Mouse (Mus musculus) intestine, embryonic 14.5 days (tissue): Measurements from ENCODE around the gene 5730409E04Rik. TPM values are rescaled to one million over a fixed set of nuclear protein-coding genes. Genes with fewer than 3 reads are reported as not detected.

Experiments used
- ATAC-seq: fragments of 200-750 bp; cut with Nextera tagmentation; replicated peaks from 2 replicates; pipeline ENCODE4 v1.8.0; 2017; ENCODE audit warnings: low read depth, moderate number of reproducible peaks, moderate TSS enrichment, moderate library complexity; ENCODE audit not compliant: low FRiP score, low TSS enrichment
- DNase-seq: peaks from one replicate; pipeline ENCODE4 v3.0.0-alpha.2; 2018; ENCODE audit warnings: low spot score
- H3K27ac ChIP-seq: fragments of 300-500 bp; sonication (generic); 2 replicates; pipeline ENCODE4 v1.5.1; 2014; ENCODE audit warnings: low read depth, mild to moderate bottlenecking, control low read depth
- H3K27me3 ChIP-seq: fragments of 300-500 bp; sonication (generic); replicated peaks from 2 replicates; pipeline ENCODE4 v1.6.1; 2014; ENCODE audit warnings: low read length, control low read depth; ENCODE audit not compliant: control insufficient read depth, insufficient read depth
- H3K36me3 ChIP-seq: fragments of 300-500 bp; sonication (generic); 2 replicates; pipeline ENCODE4 v1.6.1; 2014; ENCODE audit warnings: low read length, control low read depth; ENCODE audit not compliant: control insufficient read depth, insufficient read depth
- H3K4me1 ChIP-seq: fragments of 300-500 bp; sonication (generic); replicated peaks from 2 replicates; pipeline ENCODE4 v1.6.1; 2014; ENCODE audit warnings: low read length, control low read depth, mixed read lengths; ENCODE audit not compliant: control insufficient read depth, insufficient read depth
- H3K4me2 ChIP-seq: fragments of 300-500 bp; sonication (generic); 2 replicates; pipeline ENCODE4 v1.6.1; 2014; ENCODE audit warnings: low read length
- H3K4me3 ChIP-seq: fragments of 300-500 bp; sonication (generic); 2 replicates; pipeline ENCODE4 v1.5.1; 2014; ENCODE audit warnings: low read depth, low read length, control low read depth, mixed read lengths
- H3K9ac ChIP-seq: fragments of 300-500 bp; sonication (generic); 2 replicates; pipeline ENCODE4 v1.6.1; 2014; ENCODE audit warnings: mild to moderate bottlenecking, low read length
- H3K9me3 ChIP-seq: fragments of 300-500 bp; sonication (generic); 2 replicates; pipeline ENCODE4 v1.6.1; 2016; ENCODE audit warnings: low read length, control low read depth; ENCODE audit not compliant: control insufficient read depth
- WGBS: fragments of 180-500 bp; shearing (Covaris S2); extraction: QIAGEN DNeasy Blood & Tissue Kit; methylation state at CpG from one replicate; pipeline ENCODE4 v1.1.7; 2014; 5-methylcytosine and 5-hydroxymethylcytosine counted together
- polyA plus RNA-seq: library from polyadenylated mRNA; unstranded; fragments of >200 nt; fragmentation: Nextera tagmentation; extraction: Ambion mirVana; gene quantifications from 2 replicates; pipeline ENCODE4 v1.2.1, GENCODE M21; 2014

Gene 5730409E04Rik
- polyA plus RNA-seq, 1 experiment from 2014 or later = 2.6 TPM

- peak overlapping the region; percentile 61 for H3K4me2 ChIP-seq
- no peaks in the 10 kb centered on the region for H3K36me3 ChIP-seq
- no peak overlapping the region for H3K9ac ChIP-seq
- no peaks in the 10 kb centered on the region for H3K9me3 ChIP-seq
- WGBS = 24% methylated on average over 13 of the region's 13 CpGs
- ATAC-seq (no peak), DNase-seq (no peak)
- H3K27me3 ChIP-seq = peaks cover 17% of the 10 kb centered on the region
- H3K4me3 ChIP-seq = peak overlapping the region; percentile 32
- no peak overlapping the region for H3K27ac ChIP-seq
- peaks cover 6% of the 10 kb centered on the region; the same call in 1 of the 2 replicates for H3K4me1 ChIP-seq
Measured at GRCm38 (mm10) chr4:126620349-126620874, 10.8 kb downstream of the 5730409E04Rik start.

DNA sequence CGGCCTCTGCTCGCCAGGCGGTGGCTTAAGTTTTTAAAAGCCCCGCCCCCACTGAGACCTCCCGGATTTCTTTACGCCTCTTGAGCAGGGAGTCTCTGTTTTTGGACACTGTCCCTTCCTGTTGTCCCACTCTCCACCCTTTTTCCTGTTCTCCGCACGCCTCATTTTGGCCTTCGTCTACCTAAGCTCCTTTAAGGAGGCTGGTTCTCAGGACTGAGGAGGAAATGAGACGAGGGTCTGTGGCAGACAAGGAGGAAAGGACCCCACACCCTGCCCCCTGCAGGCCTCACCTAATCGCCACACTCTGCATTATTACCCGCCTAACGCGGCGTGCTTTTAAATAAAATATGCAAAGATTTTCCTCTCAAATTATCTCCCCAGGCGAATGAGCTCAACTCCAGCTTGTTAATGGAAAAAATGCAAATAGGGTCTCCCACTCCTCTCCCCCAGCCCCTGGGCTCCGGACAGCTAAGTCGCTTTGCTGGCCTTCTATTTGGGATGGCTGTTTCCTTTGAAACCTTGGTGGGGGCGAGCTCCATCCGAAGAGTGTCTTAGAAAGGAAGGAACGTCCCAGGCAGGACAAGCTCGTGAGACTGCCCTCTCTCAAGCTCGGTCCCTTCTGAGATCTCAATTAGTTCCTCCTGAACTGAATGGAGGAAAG lies 17.5 kb downstream of the 5730409E04Rik start:
- no peak overlapping the region for H3K27ac ChIP-seq
- 5% methylated on average over 23 of the region's 23 CpGs for WGBS
- DNase-seq (peak; percentile 58), ATAC-seq (no peak)
- no peaks in the 10 kb centered on the region for H3K36me3 ChIP-seq
- H3K9ac ChIP-seq = 0 out of 2 replicates have a peak overlapping the region, but pooled peaks have one; percentile 16
- 0 out of 2 replicates have a peak, but pooled peaks cover 4% of the 10 kb centered on the region for H3K4me1 ChIP-seq
- peak overlapping the region; percentile 1; the same call in 1 of the 2 replicates for H3K4me3 ChIP-seq
- H3K9me3 ChIP-seq = no peaks in the 10 kb centered on the region
- H3K4me2 ChIP-seq = peak overlapping the region; percentile 51
- no peaks in the 10 kb centered on the region for H3K27me3 ChIP-seq

DNA sequence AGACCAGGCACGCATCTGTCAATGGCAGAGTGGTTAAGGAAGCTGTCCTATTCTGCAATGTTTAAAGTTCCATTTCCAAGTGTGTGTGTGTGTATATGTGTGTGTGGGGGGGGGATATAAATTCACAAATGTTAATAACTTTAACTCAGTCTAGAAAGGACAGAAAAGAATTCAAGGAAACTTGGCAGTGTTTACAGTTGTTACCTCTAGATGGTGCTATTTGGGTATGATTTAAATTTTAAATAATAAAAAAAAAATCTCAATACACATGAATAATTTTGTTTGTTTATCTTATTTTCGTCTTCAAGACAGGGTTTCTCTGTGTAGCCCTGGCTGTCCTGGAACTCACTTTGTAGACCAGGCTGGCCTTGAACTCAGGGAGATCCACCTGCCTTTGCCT lies 22.3 kb downstream of the 5730409E04Rik start:
- H3K9me3 ChIP-seq = no peaks in the 10 kb centered on the region
- H3K9ac ChIP-seq = no peak overlapping the region
- no peak for ATAC-seq
- H3K4me2 ChIP-seq = no peak overlapping the region
- 0 out of 2 replicates have a peak, but pooled peaks cover 4% of the 10 kb centered on the region for H3K4me1 ChIP-seq
- no peak overlapping the region for H3K4me3 ChIP-seq
- H3K27ac ChIP-seq = no peak overlapping the region
- H3K27me3 ChIP-seq = 0 out of 2 replicates have a peak, but pooled peaks cover 3% of the 10 kb centered on the region
- no peak for DNase-seq
- WGBS = 41% methylated on average over 2 of the region's 2 CpGs
- no peaks in the 10 kb centered on the region for H3K36me3 ChIP-seq

GRCm38 (mm10) chr4:126632668-126633067 lies 23.1 kb downstream of the 5730409E04Rik start:
- Histone ChIP-seq H3K27ac (no peak overlapping the region), H3K4me2 (no peak overlapping the region), H3K9me3 (no peaks in the 10 kb centered on the region), H3K9ac (no peak overlapping the region), H3K4me1 (no peaks in the 10 kb centered on the region), H3K27me3 (0 out of 2 replicates have a peak, but pooled peaks cover 3% of the 10 kb centered on the region), H3K36me3 (no peaks in the 10 kb centered on the region), H3K4me3 (no peak overlapping the region)
- no peak for DNase-seq
- ATAC-seq = no peak
- 69% methylated on average over 3 of the region's 3 CpGs for WGBS

DNA sequence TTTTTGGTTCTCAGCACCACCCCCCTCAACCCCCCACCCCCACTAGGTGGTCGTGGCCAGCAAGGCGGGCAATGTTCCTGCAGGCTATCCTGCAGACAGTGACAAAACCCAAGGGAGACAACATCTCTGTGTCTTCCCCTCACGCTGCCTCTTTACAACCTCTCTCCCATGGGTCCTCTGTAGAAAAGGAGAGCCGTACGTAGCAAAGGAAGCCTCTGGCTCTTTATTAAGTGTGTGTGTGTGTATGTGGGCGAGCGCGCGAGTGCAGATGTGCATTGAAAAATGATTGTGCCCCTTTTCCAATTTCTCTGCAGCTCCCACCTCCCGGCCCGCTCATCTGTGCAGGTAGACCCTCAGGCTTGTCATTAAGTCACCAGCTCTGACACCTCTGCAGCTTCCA lies 26.7 kb downstream of the 5730409E04Rik start:
- Histone ChIP-seq H3K9ac (no peak overlapping the region), H3K4me1 (no peaks in the 10 kb centered on the region), H3K27ac (no peak overlapping the region), H3K36me3 (no peaks in the 10 kb centered on the region), H3K27me3 (0 out of 2 replicates have a peak, but pooled peaks cover 3% of the 10 kb centered on the region), H3K4me2 (no peak overlapping the region), H3K9me3 (no peaks in the 10 kb centered on the region), H3K4me3 (no peak overlapping the region)
- DNase-seq = no peak
- no peak for ATAC-seq
- 26% methylated on average over 11 of the region's 11 CpGs for WGBS

DNA sequence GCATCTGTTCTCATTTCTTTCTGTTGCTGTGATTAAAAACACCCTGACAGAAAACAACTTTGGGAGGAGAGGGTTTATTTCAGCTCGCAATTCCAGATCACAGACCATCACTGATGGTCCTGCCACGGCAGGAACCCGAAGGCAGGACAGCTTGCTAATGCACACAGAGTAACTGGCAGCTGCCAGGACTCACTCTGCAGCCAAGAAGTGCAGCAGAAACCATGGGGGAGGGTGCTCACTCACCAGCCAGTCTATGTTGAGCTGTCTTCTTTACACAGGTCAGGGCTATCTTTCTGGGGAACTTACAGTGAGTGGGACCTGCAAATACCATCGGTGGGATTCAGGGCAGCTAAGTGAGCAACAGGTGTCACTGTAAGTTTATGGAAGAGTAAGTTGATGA lies 27.8 kb downstream of the 5730409E04Rik start:
- Histone ChIP-seq H3K9ac (no peak overlapping the region), H3K27me3 (0 out of 2 replicates have a peak, but pooled peaks cover 3% of the 10 kb centered on the region), H3K4me2 (no peak overlapping the region), H3K9me3 (no peaks in the 10 kb centered on the region), H3K27ac (no peak overlapping the region), H3K4me3 (no peak overlapping the region), H3K36me3 (no peaks in the 10 kb centered on the region), H3K4me1 (no peaks in the 10 kb centered on the region)
- 66% methylated on average over 4 of the region's 4 CpGs for WGBS
- DNase-seq (no peak), ATAC-seq (no peak)

GRCm38 (mm10) chr4:126639339-126639738 lies 29.7 kb downstream of the 5730409E04Rik start:
- Histone ChIP-seq H3K9ac (no peak overlapping the region), H3K9me3 (no peaks in the 10 kb centered on the region), H3K4me1 (no peaks in the 10 kb centered on the region), H3K27ac (no peak overlapping the region), H3K4me2 (no peak overlapping the region), H3K27me3 (0 out of 2 replicates have a peak, but pooled peaks cover 3% of the 10 kb centered on the region), H3K36me3 (no peaks in the 10 kb centered on the region), H3K4me3 (no peak overlapping the region)
- DNase-seq (no peak), ATAC-seq (no peak)
- WGBS = 62% methylated on average over 7 of the region's 7 CpGs

GRCm38 (mm10) chr4:126641901-126642300 lies 32.3 kb downstream of the 5730409E04Rik start:
- no peak for DNase-seq
- H3K36me3 ChIP-seq = no peaks in the 10 kb centered on the region
- 33% methylated on average over 9 of the region's 9 CpGs for WGBS
- no peak overlapping the region for H3K9ac ChIP-seq
- no peak overlapping the region for H3K4me3 ChIP-seq
- ATAC-seq = no peak
- no peaks in the 10 kb centered on the region for H3K27me3 ChIP-seq
- H3K9me3 ChIP-seq = no peaks in the 10 kb centered on the region
- no peaks in the 10 kb centered on the region for H3K4me1 ChIP-seq
- H3K4me2 ChIP-seq = no peak overlapping the region
- H3K27ac ChIP-seq = no peak overlapping the region

- no peak overlapping the region for H3K9ac ChIP-seq
- no peaks in the 10 kb centered on the region for H3K9me3 ChIP-seq
- H3K36me3 ChIP-seq = no peaks in the 10 kb centered on the region
- no peak overlapping the region for H3K27ac ChIP-seq
- DNase-seq = no peak
- no peak for ATAC-seq
- no peaks in the 10 kb centered on the region for H3K4me1 ChIP-seq
- no peaks in the 10 kb centered on the region; the same call in 1 of the 2 replicates for H3K27me3 ChIP-seq
- no peak overlapping the region for H3K4me3 ChIP-seq
- WGBS = 67% methylated on average over 4 of the region's 4 CpGs
- H3K4me2 ChIP-seq = no peak overlapping the region
Measured at GRCm38 (mm10) chr4:126643815-126644214, 34.2 kb downstream of the 5730409E04Rik start.
